8 mouse cellular contexts compared by ENCODE assay signal in genomic region chr11:33203383-33204328, GRCm38 (mm10). TPM values are rescaled to one million over a fixed set of nuclear protein-coding genes. Genes with fewer than 3 reads are reported as not detected.
DNase-seq lines count a peak whose midpoint lies in the region; ATAC-seq lines count a peak whose summit lies in the region.

Gene Tlx3, minus strand, starts transcription at chr11:33203589.

- 1% methylated on average over 81 of the region's 81 CpGs for WGBS in lung, embryonic 16.5 days
- under 1% methylated on average over 78 of the region's 81 CpGs for WGBS in forebrain, embryonic 13.5 days
- under 1% methylated on average over 81 of the region's 81 CpGs for WGBS in intestine, embryonic 16.5 days
- 1% methylated on average over 80 of the region's 81 CpGs for WGBS in midbrain, embryonic 16.5 days

- peaks cover 24% of the 10 kb centered on the region for H3K4me1 ChIP-seq in lung, embryonic 16.5 days (replicated peaks; ENCODE audit: control insufficient read depth, insufficient read depth, low read length)
- H3K4me1 ChIP-seq in forebrain, embryonic 13.5 days, result peaks cover 37% of the 10 kb centered on the region
- peaks cover 25% of the 10 kb centered on the region for H3K4me1 ChIP-seq in intestine, embryonic 16.5 days (ENCODE audit: control insufficient read depth, insufficient read depth, low read length)
- peaks cover 2% of the 10 kb centered on the region; the same call in 1 of the 2 replicates for H3K4me1 ChIP-seq in midbrain, embryonic 16.5 days (ENCODE audit: control insufficient read depth, insufficient read depth, low read length)

- peak within 1 kb of the TSS; percentile 43 for H3K4me2 ChIP-seq in lung, embryonic 16.5 days (ENCODE audit: low read depth, low read length)
- peak within 1 kb of the TSS; percentile 63 for H3K4me2 ChIP-seq in forebrain, embryonic 13.5 days
- H3K4me2 ChIP-seq in intestine, embryonic 16.5 days (ENCODE audit: low read depth, low read length), result peak within 1 kb of the TSS; percentile 38
- H3K4me2 ChIP-seq in midbrain, embryonic 16.5 days (ENCODE audit: low read length), result peak within 1 kb of the TSS; percentile 30; the same call in 1 of the 2 replicates

- H3K9me3 ChIP-seq in lung, embryonic 16.5 days (ENCODE audit: control insufficient read depth, low read length), result no peaks in the 10 kb centered on the region
- H3K9me3 ChIP-seq in forebrain, embryonic 13.5 days (replicated peaks), result no peaks in the 10 kb centered on the region
- no peaks in the 10 kb centered on the region for H3K9me3 ChIP-seq in intestine, embryonic 16.5 days (ENCODE audit: control insufficient read depth, low read length)
- H3K9me3 ChIP-seq in midbrain, embryonic 16.5 days (replicated peaks; ENCODE audit: control insufficient read depth, low read length, poor library complexity, severe bottlenecking), result no peaks in the 10 kb centered on the region

- peaks cover 80% of the 10 kb centered on the region for H3K27me3 ChIP-seq in lung, embryonic 16.5 days (ENCODE audit: control insufficient read depth, insufficient read depth, low read depth, low read length)
- peaks cover 98% of the 10 kb centered on the region for H3K27me3 ChIP-seq in forebrain, embryonic 13.5 days
- peaks cover 86% of the 10 kb centered on the region for H3K27me3 ChIP-seq in intestine, embryonic 16.5 days (replicated peaks; ENCODE audit: control insufficient read depth, insufficient read depth, low read length)
- peaks cover 41% of the 10 kb centered on the region for H3K27me3 ChIP-seq in midbrain, embryonic 16.5 days (ENCODE audit: control insufficient read depth, insufficient read depth, low read depth, low read length)

- H3K9ac ChIP-seq in lung, embryonic 16.5 days (ENCODE audit: low read length), result no peak within 1 kb of the TSS
- peak within 1 kb of the TSS; percentile 37 for H3K9ac ChIP-seq in forebrain, embryonic 13.5 days
- H3K9ac ChIP-seq in intestine, embryonic 16.5 days (ENCODE audit: low read depth, low read length), result no peak within 1 kb of the TSS
- H3K9ac ChIP-seq in midbrain, embryonic 16.5 days (ENCODE audit: low read depth, low read length), result no peak within 1 kb of the TSS

- peak; percentile 30; the same call in 1 of the 2 replicates for ATAC-seq in lung, embryonic 16.5 days (ENCODE audit: low read depth)
- peak; percentile 70 for ATAC-seq in forebrain, embryonic 13.5 days
- ATAC-seq in intestine, embryonic 16.5 days, result no peak
- ATAC-seq in midbrain, embryonic 16.5 days, result peak; percentile 30; the same call in 1 of the 2 replicates

- no peaks in the 10 kb centered on the region for H3K36me3 ChIP-seq in lung, embryonic 16.5 days (ENCODE audit: control insufficient read depth, insufficient read depth, low read length)
- no peaks in the 10 kb centered on the region for H3K36me3 ChIP-seq in forebrain, embryonic 13.5 days (ENCODE audit: poor library complexity, severe bottlenecking)
- no peaks in the 10 kb centered on the region for H3K36me3 ChIP-seq in intestine, embryonic 16.5 days (ENCODE audit: control insufficient read depth, insufficient read depth, low read length)
- no peaks in the 10 kb centered on the region for H3K36me3 ChIP-seq in midbrain, embryonic 16.5 days (ENCODE audit: control insufficient read depth, insufficient read depth, low read length)

- no peak for DNase-seq in lung, postnatal 10 days
- peak; percentile 84 to 89 for DNase-seq in cerebellum, adult 18-20 months
- DNase-seq in adipocyte (ENCODE audit: low spot score), result no peak
- DNase-seq in frontal cortex, adult 2 months (ENCODE audit: extremely low spot score in 1 of 2, low spot score in 1 of 2), result no peak

- H3K27ac ChIP-seq in lung, embryonic 16.5 days (ENCODE audit: low read length), result no peak within 1 kb of the TSS
- H3K27ac ChIP-seq in forebrain, embryonic 13.5 days, result no peak within 1 kb of the TSS
- H3K27ac ChIP-seq in intestine, embryonic 16.5 days (ENCODE audit: low read length), result no peak within 1 kb of the TSS
- H3K27ac ChIP-seq in midbrain, embryonic 16.5 days (ENCODE audit: low read length), result no peak within 1 kb of the TSS

- H3K4me3 ChIP-seq in lung, embryonic 16.5 days (ENCODE audit: low read length), result peak within 1 kb of the TSS; percentile 34
- H3K4me3 ChIP-seq in forebrain, embryonic 13.5 days, result peak within 1 kb of the TSS; percentile 35
- H3K4me3 ChIP-seq in intestine, embryonic 16.5 days (ENCODE audit: low read length), result peak within 1 kb of the TSS; percentile 33
- 0 out of 2 replicates have a peak within 1 kb of the TSS, but pooled peaks have one; percentile 7 for H3K4me3 ChIP-seq in midbrain, embryonic 16.5 days (ENCODE audit: low read depth, low read length)

RNA-seq across cellular contexts. Expression of gene Tlx3, which starts in this region (rescaled TPM):
- polyA plus RNA-seq in lung, embryonic 16.5 days (2015; fragmentation: Nextera tagmentation; extraction: Ambion mirVana), result not detected in 2 replicates
- polyA plus RNA-seq in forebrain, embryonic 13.5 days (2015; fragmentation: Nextera tagmentation; extraction: Ambion mirVana), result 0.15 TPM in 1 of 2 replicates, not detected in the other
- not detected in 2 replicates for polyA plus RNA-seq in intestine, embryonic 16.5 days (2015; fragmentation: Nextera tagmentation; extraction: Ambion mirVana)
- 0.85 and 0.89 TPM in 2 replicates for polyA plus RNA-seq in midbrain, embryonic 16.5 days (2015; fragmentation: Nextera tagmentation; extraction: Ambion mirVana)
- polyA plus RNA-seq in frontal cortex, adult 2 months (2012; rRNA removed), result not detected in 2 replicates

Comparison
In these comparisons a context has a peak if more than half of its experiments do, and no peak if none do; other contexts are left out.
1. Peak in ATAC-seq, H3K4me3 ChIP-seq and H3K4me2 ChIP-seq in lung, embryonic 16.5 days; RNA of the gene not detected or under 1 TPM.
2. Peak in ATAC-seq, H3K4me3 ChIP-seq, H3K9ac ChIP-seq and H3K4me2 ChIP-seq in forebrain, embryonic 13.5 days; RNA of the gene not detected or under 1 TPM.
3. Peak in ATAC-seq, H3K4me3 ChIP-seq and H3K4me2 ChIP-seq in midbrain, embryonic 16.5 days; RNA of the gene not detected or under 1 TPM.
4. DNase-seq: peak in cerebellum, adult 18-20 months (2 of 2); none in lung, postnatal 10 days (single experiment), adipocyte (single experiment) and frontal cortex, adult 2 months (0 of 2).
5. Peak in every context shown above with its lines, with median percentiles within 50 percentile points of each other: H3K4me2 ChIP-seq and H3K4me3 ChIP-seq.